Mouse (Mus musculus) adrenal gland, postnatal 36 days (tissue): ENCODE data around the gene Nos1ap. TPM values are rescaled to one million over a fixed set of nuclear protein-coding genes. Genes with fewer than 3 reads are reported as not detected.

ENCODE experiments used
- DNase-seq, 2 experiments: peaks; one replicate each; pipeline ENCODE4 v3.0.0; 2021; ENCODE audit warnings: mixed read lengths in 1 of 2
- total RNA-seq, 2 experiments: library from RNA; stranded (reverse); gene quantifications; 2 replicates each; pipeline ENCODE4 v1.2.3; 2021

Nos1ap gene
- total RNA-seq, 2 experiments from 2014 or later: 19.2 to 25.1 TPM

DNA sequence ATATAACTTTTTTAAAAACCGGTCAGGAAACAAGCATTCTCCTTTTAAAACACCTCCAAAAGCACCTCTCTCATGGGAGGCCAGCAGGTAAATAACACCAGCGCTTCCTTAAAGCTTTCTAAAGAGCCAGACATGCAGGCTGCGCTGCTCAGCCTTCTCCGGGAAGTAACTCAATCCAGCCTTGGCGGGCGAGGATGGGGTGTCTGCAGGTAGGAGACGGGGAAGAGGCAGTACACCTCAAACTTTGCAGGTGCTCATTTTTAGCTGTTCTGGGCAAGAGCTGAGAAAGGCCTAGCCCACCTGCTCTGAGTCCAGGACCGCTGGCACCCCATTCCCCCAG is 812 bp downstream of the Nos1ap start:
- DNase-seq: peak; percentile 9 to 20

DNA sequence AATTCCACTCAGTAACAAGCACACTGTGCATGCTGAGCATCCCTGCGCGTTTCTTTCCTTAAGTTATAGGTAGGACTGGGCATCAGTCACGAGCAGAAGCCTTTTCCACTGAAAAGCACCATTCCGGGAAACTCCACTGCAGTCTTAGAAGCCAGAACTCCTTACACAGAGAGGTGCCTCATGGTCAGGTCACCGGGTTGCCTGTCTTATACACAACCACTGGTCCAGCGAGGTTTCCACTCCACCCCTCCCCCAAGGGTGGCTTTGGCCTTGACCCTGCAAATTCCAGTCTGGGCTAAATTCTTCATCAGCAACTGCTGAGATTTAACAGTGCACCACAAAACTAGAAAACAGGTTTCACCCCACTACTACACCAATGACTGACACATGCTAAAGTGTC is 1.3 kb downstream of the Nos1ap start:
- peak; percentile 10 to 44 for DNase-seq

DNA sequence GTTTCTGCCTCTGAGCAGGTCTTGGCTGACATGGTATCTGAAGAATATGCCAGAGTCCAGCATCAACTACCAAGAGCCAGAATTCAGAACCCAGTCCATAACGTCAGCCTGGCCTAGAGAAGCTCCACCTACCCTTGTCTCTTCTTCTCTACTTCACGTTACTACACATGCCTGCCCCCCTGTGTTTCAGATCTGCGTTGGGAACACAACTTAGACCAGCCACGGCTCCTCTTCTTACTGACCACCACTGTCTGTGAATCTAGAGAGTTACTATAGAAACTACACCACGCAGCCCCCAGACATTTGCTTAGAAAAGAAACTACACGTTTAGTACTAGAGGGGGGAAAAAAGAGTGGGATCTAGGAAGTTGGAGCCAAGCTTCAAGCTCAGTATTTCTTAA is 2.9 kb downstream of the Nos1ap start:
- no peak for DNase-seq

DNA sequence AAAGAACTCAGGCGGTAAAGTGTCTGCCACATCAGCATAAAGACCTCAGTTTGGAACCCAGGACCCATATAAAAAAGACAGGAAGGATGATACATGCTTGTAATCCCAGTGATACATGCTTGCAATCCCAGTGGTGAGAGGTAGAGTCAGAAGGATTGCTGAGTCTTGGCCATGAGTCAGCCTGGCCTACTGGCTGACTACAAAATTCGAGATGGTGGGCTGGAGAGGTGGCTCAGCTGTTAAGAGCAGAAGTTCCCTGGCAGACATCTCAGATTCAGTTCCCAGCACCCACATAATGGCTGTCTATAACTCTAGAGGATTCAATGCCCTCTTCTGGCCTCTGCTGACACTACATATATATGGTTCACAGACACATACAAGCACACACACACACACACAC is 5.7 kb downstream of the Nos1ap start:
- DNase-seq: no peak

DNA sequence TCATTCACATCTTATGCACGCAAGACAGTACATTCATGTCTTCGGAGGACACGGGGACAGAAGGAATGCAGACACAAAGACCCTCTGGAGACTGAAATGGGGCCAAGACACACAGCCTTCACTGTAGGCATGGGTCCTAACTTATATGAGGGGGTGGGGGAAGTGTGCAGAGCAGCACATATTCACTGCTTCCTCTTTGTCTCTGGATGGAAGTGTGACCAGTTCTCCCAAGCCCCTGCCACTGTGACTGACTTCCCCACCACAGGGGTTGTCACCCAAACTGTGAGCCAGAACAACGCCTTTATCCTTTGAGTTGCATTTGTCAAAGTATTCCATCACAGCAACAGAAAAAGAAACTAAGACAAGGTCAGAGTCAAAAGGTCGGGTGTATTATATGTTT is 7.3 kb downstream of the Nos1ap start:
- no peak for DNase-seq

DNA sequence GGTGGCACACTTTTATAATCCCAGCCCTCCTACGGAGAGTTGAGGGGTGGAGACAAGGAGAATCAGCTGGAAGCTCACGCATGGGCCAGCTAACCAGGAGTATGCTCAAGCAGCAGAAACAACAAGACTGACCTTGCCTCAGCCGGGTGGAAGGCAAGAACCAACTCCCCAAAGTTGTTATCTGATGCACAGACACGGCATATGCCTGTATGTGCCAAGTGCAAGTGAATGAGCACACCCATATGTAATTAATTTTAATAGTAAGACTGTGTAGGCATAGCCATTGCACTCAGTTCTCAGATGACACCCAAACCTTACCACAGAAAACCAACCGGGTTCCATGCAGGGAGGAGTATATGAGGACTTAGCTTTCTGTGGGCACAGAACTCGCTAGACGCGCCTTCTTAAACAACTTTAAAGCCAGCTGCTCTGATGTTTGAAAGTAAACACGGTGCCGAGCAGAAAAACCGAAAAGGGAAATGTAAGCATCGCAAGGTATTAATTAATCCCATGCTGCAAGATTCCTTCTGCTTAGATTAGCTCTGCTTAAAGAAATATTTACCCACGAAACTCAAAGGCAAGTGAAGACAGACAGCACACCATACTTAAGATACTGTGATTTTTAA is 9.1 kb downstream of the Nos1ap start:
- DNase-seq: no peak

DNA sequence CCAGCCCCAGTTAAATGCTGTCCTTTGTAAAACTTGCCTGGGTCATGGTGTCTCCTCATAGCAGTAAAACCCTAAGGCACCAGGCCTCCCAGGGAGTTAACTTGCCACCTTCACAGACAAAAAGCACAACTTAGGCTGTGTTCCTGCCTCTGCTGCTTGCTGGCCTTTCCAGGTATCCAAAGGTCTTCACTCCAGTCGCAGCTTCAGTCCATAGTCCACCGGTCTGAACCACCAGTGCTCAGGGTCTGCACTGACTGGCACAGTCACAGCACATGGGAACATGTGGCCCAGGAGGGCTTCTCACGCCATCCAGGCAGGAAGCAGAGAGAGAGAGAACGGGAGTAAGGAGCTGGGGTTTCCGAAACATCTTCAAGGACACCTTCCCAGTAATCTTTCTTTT is 10.2 kb downstream of the Nos1ap start:
- no peak for DNase-seq

DNA sequence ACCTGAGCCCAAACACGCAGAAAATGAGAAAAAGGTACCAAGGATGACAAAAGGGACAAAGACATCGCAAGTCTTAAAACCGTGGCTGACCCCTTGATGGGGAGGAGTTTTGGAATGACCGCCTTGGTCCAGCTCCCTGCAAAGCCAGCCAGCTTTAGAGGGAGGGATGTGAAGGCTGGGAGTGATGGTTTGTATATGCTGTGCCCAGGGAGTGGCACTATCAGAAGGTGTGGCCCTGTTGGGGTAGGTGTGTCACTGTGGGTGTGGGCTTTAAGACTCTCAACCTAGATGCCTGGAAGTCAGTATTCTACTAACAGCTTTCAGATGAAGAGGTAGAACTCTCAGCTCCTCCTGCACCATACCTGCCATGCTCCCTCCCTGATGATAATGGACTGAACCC is 10.6 kb downstream of the Nos1ap start:
- no peak for DNase-seq

DNA sequence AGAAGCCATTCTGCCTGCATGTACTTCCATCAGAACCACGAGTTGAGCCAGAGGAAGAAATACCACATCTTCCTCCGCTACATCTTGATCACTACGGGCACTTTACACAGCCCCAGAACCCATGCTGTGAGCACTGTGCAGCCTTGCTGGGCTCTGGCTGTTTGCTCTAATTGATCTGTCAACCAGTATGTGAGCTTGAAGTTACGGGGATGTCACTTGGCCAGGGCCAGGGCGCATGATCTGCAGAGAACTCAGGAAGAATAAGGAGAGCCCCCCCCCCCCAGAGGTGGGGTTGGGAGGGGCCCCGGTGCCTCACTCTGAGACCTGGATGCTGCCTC is 13.0 kb downstream of the Nos1ap start:
- DNase-seq: no peak

DNA sequence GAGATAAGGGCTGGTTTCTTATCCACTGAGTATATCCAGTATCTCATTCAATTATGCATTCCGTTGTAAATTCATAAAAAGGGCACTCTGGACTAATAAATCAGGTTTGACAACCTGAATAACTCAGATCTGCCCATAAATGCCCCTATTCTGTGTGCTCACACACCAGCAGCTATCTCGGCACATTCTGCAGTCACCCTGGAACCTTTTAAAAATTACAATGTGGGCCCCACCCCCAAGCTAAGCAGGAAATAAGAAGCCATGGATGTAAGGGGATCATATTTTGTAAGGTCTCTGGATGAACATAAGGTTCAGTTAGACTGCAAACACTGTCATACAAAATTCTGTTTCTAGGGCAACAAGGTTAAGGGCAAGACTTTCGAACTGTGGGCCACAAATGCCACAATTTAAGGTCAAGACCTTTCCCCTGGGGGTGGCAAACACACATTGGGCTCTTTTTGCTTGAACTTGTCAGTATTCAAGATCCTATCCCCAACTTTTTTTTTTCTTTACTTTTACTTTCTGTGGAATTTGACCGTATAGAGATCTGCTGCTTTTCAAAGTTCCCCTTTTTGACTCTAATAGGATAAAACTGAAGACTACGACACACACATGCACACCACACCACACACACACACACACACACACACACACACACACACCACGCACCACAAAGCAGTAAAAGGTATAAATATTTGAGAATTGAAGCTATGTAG is 13.5 kb downstream of the Nos1ap start:
- DNase-seq: no peak

DNA sequence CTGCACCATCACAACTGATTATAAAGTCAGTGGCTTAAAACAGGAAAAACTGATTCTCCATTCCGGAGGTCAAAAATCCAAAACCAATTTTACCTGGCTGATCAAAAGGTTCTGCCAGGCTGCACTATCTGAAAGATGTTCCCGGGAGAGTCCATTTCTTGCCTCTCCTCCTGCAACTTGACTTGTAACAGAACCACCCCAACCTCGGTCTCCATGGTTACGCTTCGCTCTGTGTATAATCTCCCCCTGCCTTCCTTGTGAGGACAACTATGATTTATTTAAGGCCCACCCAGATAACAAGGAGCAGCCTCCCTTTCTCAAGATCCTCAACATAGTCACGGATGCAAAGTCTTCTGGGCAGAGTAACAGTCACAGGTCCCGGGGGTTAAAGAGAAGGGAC is 16.5 kb downstream of the Nos1ap start:
- DNase-seq: no peak

DNA sequence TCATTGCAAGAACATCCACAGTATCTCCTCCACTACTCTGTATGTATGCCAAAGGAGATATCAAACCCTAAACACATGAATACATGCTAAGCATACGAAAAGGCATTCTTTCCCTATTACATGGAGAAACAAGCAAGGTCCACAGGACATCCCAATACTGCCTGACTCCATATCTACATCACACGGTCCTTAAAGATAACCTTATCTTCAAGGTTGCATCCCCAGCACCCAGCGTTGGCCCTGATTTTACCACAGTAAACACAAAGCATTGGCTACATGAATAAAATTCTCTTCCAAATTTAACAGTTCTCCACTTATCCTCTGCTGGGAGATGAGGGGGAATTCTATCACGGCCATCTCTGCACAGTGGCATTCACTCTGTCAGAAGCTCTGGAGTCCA is 22.7 kb downstream of the Nos1ap start:
- DNase-seq: no peak

DNA sequence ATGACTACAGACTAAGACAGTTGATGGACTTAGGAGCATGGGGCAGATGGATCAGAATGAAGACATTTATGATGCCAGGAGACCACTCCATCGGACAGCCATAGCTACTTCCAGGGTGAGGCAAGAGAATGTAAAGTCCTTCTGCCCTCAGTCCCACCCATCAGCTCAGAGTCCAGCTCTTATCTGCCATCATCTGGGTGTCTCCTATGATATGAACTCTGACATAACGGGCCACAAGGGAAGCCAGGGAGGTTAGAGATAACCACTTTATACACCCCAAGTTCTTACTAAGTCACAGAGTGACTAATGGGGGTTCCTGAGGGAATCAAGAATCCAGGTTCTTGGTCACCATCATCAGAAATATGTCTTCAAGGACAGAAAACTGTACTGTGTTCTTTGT is 23.1 kb downstream of the Nos1ap start:
- DNase-seq: no peak

DNA sequence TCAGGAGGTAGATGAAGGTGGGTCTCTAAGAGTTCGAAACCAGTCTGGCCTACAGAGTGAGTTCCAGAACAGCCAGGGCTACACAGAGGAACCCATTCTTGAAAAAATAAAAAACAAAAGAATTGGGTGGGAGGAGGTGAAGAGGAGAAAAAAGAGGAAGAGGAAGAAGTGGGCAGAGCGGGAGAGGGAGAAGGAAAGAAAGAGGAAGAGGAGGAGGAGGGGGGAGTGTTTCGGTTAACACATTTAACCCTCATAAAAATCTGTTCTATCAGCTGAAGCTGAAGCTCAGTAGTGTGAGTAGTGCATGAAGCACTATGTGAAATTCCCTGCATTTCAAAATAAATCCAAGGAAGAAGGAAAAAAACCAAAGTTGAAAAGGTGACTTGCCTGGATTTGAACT is 24.7 kb downstream of the Nos1ap start:
- DNase-seq: no peak

DNA sequence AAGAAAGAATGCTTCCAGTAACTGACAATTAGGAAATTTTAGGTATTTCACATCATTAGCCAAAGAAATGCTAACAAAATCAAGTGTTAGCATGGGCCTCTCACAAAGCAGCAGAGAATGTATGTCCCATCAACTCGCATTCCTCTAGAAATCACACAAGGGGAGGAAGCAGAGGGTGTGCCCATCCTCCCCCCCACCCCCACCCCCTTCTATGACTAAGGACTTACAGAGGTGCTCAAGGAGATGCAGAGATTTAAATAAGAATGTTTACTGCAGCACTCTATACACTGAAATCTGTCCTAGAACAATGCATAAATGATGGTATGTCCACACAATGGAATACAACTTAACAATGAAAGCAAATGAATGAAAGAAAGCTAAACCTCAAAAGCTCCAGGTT is 27.2 kb downstream of the Nos1ap start:
- DNase-seq: no peak

DNA sequence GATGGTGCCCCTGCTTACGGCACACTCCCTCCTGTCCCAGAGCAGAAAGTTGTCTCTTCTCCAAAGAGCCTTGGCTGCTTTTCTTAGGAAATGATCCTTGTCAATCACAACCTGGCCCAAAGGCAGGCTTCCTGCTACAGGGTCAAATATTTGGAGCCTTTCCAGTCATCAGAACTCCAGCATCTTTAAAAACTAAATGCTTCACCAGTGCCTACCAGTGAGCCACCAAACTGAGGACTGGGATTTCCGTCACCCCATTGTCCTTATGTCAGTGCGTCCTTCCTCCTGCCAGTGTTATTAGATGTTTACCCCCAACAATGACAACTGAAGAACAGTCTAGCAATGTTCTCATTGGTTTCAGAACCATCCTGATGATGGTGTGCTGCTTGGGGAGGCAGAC is 28.9 kb downstream of the Nos1ap start:
- peak in 1 of 2 experiments; percentile 13 for DNase-seq

DNA sequence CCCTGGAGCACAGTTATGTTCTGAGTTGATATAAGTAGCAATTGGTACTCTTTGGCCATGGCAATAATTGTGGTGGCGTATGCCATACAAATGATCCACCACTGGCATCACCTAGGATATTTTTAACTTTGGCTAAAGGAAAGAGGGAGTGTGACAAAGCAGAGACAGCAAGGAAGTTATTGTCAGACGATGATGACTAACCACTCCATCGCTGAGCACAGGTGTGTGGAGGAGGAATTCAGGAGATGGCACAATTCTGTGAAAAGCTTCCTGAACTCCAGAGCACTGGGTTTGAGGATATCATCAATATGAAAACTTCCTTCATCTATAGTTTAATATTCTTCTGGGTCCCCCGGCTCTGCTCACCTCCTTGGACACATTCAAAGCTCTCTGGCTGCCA is 31.7 kb downstream of the Nos1ap start:
- DNase-seq: no peak

DNA sequence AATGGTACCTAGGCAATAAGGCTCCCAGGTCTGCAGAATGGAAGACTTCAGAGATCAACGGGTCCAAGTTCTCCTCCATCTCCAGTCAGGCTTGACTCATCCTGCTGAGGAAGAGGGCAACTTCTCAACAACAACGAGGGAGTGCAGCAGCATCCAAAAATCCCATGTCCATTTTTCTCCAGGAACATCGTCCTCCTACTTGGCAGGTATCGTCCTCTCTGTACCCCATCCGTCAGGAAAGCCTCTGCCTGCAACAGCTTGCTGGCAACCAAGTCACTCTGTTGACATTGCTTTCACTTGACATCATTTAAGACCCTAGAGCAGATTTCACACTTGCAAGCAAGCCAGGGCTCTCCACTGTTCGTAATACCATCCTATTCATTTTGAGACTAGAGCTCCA is 33.0 kb downstream of the Nos1ap start:
- DNase-seq: no peak

DNA sequence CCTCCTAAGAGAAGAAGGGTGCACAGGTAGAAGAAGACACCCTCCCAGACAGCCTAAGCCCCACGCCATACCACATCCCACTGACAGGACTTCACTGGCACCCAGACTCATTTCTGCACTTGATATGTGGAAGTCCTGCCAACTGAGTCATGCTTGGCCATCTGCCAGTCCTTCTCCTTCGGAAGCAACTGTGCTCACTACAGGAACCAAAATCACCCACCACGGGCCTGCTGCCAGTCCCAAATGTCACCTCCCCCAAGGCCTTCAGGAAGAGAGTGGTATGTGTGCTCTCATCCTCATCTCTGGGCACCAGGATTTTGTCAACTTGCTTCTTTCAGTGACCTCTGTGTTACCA is 34.7 kb downstream of the Nos1ap start:
- DNase-seq: peak; percentile 95

DNA sequence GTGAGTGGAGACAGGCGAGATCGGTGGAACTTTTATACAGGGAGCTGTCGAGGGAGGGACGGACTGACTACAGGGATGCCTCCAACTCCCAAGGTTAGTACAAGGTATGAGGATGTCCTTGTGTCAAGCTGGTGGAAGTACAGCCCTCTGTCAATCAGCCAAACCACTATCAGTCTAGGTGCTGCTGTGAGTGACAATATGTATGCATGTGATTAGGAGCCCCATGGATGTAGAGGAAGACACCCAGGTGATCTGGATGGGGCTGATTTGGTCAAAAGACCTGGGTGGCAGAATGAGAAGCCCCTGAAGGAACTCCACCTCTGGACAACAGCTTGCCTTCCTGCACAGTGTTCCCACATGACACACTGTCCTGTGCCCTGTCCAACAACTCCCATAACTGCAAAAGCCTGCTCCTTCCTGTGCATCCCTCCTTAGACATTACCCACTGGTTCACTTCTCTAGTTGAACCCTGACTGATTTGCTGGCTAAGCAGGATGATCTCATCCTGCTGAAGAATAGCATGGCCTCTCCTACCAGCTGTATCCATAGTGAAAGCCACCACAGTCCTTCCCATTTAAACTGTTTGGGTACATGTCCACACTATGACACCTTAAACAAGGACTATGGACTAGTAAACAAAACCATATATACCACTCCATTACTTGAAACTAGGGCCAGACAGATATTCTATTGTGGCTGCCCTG is 35.3 kb downstream of the Nos1ap start:
- DNase-seq: no peak

DNA sequence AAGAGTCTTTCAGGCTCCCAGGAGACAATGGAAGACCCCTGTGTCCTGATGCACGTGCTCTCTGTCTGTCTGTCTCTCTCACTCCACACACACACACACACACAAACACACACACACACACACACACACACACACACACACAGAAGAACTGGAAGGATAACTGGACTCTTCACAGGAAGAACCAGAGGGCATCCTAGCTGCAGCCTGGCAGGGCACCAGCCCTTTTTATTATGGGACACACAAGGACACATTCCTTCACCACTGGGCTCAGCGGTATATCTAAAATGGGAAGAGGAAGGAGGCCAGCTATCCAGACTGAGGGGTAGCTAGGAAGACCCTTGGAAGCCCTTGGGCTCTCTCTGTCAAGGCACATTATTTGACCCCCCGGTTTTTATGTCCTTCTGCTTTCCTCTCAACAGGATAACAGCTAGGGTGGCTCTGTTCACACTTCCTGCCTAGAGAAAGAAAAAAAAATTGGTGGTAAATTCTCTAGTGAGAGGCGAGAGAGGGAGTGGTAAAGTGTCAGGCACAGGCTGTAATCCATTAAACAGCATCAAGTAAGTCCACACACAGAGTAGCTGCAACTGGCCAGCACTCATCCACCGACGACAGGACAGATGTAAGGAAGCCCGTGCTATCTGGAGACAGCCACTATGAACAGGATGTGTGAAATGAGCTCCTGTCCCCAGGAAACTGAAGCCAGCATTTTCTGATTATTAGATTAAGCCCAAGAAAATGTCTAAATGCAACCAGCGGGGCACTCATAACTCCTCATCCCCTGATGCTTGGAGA is 38.8 kb downstream of the Nos1ap start:
- DNase-seq: peak; percentile 35 to 60

DNA sequence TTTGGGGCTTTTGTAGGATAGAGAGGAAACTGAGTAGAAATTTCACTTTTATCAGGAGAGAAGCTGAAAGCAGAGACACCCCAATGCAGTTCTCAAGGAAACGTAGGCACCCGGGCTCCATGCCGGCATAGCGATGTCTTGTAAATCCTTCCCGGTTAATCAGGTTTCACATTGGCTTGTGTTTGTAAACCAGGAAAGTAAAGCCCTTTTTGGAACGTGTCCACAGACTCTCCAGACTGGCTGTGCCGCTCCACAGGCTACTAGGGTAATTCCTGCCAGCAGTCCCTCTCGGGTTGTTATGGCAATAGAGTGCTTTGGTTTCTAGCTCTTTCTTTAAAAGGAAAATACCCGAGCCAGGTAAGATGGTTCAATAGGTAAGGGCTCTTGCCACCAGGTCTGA is 40.6 kb downstream of the Nos1ap start:
- DNase-seq: no peak

DNA sequence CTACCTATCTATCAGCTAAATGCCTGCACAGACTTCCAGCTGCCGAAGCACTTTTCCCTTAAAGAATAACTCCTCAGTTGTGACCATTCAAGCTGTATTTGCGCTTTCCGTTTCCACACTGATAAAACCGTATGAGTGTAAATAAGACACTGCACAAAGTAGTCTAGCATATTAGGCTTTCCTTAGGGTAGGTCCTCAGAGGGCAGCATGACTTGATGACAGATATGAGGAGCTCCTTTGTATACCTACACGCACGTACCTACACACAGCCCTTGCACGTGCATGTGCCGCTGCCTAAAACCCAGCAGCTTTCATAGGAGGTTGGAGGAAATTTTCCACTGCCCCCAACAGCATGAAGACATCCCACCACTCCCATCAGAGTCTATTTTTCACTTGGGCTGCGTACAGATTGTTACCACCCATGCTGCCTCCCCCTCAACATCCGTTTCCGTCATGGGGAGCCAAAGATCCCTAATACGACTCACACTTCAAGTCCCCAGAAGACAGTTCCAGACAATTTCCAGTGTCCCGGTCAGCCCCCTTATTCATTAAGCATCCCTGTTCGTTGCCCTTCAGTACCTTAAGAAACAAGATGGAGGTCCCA is 41.4 kb downstream of the Nos1ap start:
- no peak for DNase-seq
